Mouse (Mus musculus): ENCODE measurements at regions not wholly inside any gene's neighbourhood (a gene's known extent, or its start where the extent isn't known, plus 50 kb on each side); places are given as distances from the start of the nearest gene placed in this dataset.
A peak's percentile ranks its signal among the peaks of the same experiment; 100 is the strongest.

GRCm38 (mm10) chr13:80798863-80799817, 84.0 kb upstream of the Arrdc3 start:
- H3K4me2 ChIP-seq (replicated peaks; ENCODE audit: low read depth, low read length): no peak overlapping the region
- no peaks in the 10 kb centered on the region for H3K9me3 ChIP-seq (ENCODE audit: low read length)
- WGBS: 82% methylated on average over 5 of the region's 5 CpGs
- H3K27ac ChIP-seq (ENCODE audit: low read length): no peak overlapping the region
- ATAC-seq (ENCODE audit: low FRiP score, low TSS enrichment): no peak
- no peaks in the 10 kb centered on the region for H3K27me3 ChIP-seq (ENCODE audit: insufficient read depth, low read length)
- no peaks in the 10 kb centered on the region for H3K36me3 ChIP-seq (ENCODE audit: insufficient read depth, low read length)
- no peak overlapping the region for H3K4me3 ChIP-seq (ENCODE audit: low read length)
- no peaks in the 10 kb centered on the region for H3K4me1 ChIP-seq (ENCODE audit: insufficient read depth, low read length)
- H3K9ac ChIP-seq (replicated peaks; ENCODE audit: low read length): no peak overlapping the region

DNA sequence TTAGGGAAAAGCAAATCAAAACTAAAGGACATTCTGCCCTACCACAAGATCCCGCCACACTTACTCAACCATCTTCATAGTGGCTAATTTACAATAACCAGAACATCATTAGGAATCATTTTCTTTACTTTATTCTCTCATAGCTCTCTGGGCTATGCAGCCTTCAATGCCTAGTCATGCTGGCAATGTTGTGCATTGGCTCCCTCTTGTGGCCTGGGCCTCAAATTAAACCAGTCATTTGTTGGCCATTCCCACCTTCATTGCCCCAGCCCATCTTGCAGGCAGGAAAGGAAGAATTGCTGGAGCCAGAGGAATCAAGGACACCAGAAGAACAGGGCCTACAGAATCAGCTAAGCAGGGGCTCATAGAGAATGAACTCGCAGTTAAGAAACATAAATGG, 77.0 kb upstream of the Arrdc3 start:
- Histone ChIP-seq H3K27me3 (ENCODE audit: insufficient read depth, low read length) (no peaks in the 10 kb centered on the region), H3K4me3 (ENCODE audit: low read length) (no peak overlapping the region), H3K36me3 (ENCODE audit: insufficient read depth, low read length) (no peaks in the 10 kb centered on the region), H3K4me1 (ENCODE audit: insufficient read depth, low read length) (no peaks in the 10 kb centered on the region), H3K4me2 (replicated peaks; ENCODE audit: low read depth, low read length) (no peak overlapping the region), H3K9ac (replicated peaks; ENCODE audit: low read length) (no peak overlapping the region), H3K9me3 (ENCODE audit: low read length) (no peaks in the 10 kb centered on the region), H3K27ac (ENCODE audit: low read length) (no peak overlapping the region)
- 0 out of 2 replicates have a peak, but pooled peaks have one; percentile 71 for ATAC-seq (ENCODE audit: low FRiP score, low TSS enrichment)
- WGBS: 49% methylated on average over 2 of the region's 2 CpGs

- no peak for ATAC-seq (ENCODE audit: low FRiP score, low TSS enrichment)
- Histone ChIP-seq H3K4me2 (replicated peaks; ENCODE audit: low read depth, low read length) (no peak overlapping the region), H3K4me1 (ENCODE audit: insufficient read depth, low read length) (no peaks in the 10 kb centered on the region), H3K36me3 (ENCODE audit: insufficient read depth, low read length) (no peaks in the 10 kb centered on the region), H3K4me3 (ENCODE audit: low read length) (no peak overlapping the region), H3K9me3 (ENCODE audit: low read length) (no peaks in the 10 kb centered on the region), H3K27ac (ENCODE audit: low read length) (no peak overlapping the region), H3K27me3 (ENCODE audit: insufficient read depth, low read length) (no peaks in the 10 kb centered on the region), H3K9ac (replicated peaks; ENCODE audit: low read length) (no peak overlapping the region)
These were observed 56.1 kb upstream of the Arrdc3 start for GRCm38 (mm10) chr13:80827037-80827471.
